Mouse (Mus musculus) megakaryocyte, adult 5-6 weeks (primary cell): ENCODE data around the gene Ptpn5. TPM values are rescaled to one million over a fixed set of nuclear protein-coding genes. Genes with fewer than 3 reads are reported as not detected.

Experiments
- ATAC-seq: 2 replicates; pipeline ENCODE4 v1.8.0; 2016; ENCODE audit warnings: mild to moderate bottlenecking, inconsistent platforms; ENCODE audit not compliant: poor library complexity, severe bottlenecking
- total RNA-seq, 2 experiments: library from RNA; stranded (forward) in 1 of 2; stranded (reverse) in 1 of 2; fragments of 153-499, 151-499 nt in 1 of 2; fragments of 221-1000, 200-1000 nt in 1 of 2; gene quantifications; 2 replicates each; pipeline versions ENCODE4 v1.2.3 to v1.2.4; 2015 to 2017

The Ptpn5 gene
- total RNA-seq, 2 experiments from 2014 or later: not detected

DNA sequence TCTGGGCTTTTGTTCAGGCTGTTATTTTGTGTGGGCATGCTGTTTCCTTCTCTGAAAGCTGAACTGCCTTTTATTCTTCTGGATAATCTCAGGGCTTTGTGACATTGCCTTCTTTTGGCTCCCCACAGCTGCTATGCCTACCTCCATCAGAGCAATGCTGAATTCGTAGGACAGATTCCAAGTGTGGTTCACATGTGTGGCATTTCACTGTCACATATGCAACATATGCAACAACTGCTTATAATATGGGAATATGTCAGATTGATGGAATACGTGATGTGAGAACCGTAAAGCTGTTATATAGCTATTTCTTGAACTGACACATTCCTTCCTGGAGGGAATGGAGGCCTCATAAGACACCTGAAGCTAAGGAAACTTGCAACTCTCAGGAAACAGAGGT, 66.5 kb downstream of the Ptpn5 start:
- ATAC-seq: no peak

- ATAC-seq: peak; percentile 31; the same call in 1 of the 2 replicates
Observed at GRCm38 (mm10) chr7:47061560-47061959, 71.9 kb downstream of the Ptpn5 start.

DNA sequence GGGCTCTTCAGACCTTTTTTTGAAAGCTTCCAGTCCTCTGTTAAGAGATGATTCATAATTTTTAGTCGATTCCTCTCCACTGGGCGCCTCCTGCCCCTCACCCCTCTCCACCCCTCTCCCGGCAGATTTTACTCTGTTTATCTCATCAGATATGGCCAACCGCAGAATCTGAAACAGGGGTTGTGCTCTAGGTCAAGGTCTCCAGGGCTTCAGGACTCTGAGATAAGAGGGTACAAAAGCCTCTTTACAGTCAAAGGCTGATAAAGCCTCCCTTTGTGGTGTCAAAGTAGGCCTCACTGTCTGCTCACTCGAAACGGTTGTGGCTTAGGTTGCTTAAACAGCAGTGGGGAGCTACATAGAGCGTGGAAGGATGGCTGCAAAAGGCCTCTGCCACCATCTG, 74.1 kb downstream of the Ptpn5 start:
- peak; percentile 15 for ATAC-seq

- ATAC-seq: peak; percentile 52
Observed at GRCm38 (mm10) chr7:47056273-47056672, 77.2 kb downstream of the Ptpn5 start.

GRCm38 (mm10) chr7:47055744-47056143, 77.7 kb downstream of the Ptpn5 start:
- peak; percentile 55 for ATAC-seq

DNA sequence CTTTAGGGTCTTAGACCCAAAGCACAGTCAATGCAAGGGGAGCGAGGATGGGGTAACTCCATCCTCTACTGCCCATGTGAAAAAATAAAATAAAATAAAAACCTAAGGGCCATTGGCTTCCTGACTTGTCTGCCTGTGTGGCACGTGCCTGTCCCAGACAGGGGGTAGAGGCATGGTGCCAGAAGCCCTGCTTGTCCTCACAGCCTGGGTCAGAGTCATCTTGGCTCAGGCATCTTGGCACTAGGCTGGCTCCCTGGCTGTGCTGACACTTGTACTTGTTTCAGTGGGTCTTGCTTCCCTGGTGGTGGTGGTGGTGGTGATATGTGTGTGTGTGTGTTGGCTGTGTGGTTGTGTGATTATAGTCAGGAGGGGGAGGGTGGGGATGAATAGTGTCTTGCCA, 78.8 kb downstream of the Ptpn5 start:
- ATAC-seq: no peak

- no peak for ATAC-seq
Observed at GRCm38 (mm10) chr7:47053287-47053686, 80.2 kb downstream of the Ptpn5 start.

DNA sequence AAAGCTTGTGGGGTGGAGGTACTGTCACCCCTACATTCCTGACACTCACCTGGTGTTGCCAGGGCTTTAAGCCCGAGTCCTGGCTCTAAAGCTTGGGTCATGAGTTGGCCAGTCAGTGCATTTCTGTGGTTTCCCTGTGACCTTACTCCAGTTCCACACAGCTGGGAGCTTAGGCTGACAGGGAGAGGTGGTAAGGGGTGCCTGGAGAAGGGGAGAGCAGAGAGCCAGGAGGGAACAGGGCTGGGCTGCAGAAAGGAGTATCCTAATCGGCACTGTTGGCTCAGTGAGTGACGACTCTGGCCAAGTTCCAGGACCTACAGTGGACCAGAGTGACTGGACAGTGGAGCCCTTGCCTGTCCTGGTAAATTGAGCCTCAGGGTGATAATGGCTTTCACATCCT, 81.2 kb downstream of the Ptpn5 start:
- no peak for ATAC-seq

DNA sequence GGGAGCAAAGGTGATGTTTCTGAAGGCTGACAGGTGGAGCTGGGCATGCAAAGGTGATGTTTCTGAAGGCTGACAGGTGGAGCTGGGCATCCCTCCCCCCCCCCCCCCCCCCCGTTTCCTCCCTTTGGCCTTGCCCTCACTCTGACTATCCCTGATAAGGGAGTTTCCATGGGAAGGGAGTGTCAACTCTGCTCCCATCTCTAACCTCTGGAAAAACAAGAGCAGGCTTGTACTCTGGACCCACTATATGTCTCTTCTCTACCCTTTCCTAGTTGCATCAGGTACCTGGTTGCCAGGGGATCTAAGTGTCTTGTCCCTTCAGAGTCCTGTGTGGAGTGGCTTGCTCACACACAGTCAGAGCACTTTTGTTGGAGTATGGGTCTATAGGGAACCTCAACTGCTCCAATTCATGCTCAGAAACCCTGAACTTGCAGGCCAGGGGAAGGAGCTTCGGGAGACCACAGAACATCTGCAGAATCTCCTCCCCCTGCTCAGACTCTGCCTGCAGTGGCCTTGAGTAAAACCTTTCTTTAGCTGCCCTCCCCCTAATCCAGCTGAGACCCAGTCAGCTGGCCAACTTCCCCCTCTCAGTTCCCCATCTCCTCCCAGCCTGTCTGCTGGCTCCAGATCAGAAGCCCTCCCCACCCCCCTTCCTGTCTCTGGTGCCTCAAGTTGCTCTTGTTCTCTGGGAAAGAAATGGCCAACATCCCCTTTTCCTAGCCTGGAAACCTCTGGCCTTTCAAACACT, 81.9 kb downstream of the Ptpn5 start:
- ATAC-seq: peak; percentile 59

GRCm38 (mm10) chr7:47050766-47051165, 82.7 kb downstream of the Ptpn5 start:
- ATAC-seq: peak; percentile 14

GRCm38 (mm10) chr7:47050366-47050765, 83.1 kb downstream of the Ptpn5 start, which contains the start of gene Tmem86a:
Tmem86a (plus strand) TSS chr7:47050601.
- ATAC-seq: peak; percentile 90

GRCm38 (mm10) chr7:47042823-47043490, 90.5 kb downstream of the Ptpn5 start:
- ATAC-seq: no peak

DNA sequence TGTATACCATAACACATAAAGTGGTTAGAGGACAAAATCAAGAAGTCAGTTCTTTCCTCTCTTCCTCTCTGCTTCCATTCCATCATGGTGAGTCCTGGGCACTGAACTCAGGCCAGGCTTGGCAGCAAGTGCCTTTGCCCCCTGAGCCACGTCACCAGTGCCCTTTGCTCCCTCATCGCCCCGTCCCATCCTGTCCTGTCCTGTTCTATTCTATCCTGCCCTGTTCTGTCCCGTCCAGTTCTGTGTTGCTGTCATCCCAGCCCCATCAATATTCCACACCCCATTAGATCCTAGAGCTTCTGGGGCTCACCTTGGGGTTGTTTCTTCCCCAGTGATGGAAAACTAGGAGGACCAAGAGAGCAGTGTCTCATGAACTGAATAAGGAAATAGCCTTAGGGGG, 91.4 kb downstream of the Ptpn5 start:
- no peak for ATAC-seq

- ATAC-seq: no peak
Observed at GRCm38 (mm10) chr7:47041706-47042105, 91.8 kb downstream of the Ptpn5 start.

- no peak for ATAC-seq
Observed at GRCm38 (mm10) chr7:47035426-47035825, 98.1 kb downstream of the Ptpn5 start.

GRCm38 (mm10) chr7:47034785-47035384, 98.6 kb downstream of the Ptpn5 start:
- ATAC-seq: peak; percentile 77

DNA sequence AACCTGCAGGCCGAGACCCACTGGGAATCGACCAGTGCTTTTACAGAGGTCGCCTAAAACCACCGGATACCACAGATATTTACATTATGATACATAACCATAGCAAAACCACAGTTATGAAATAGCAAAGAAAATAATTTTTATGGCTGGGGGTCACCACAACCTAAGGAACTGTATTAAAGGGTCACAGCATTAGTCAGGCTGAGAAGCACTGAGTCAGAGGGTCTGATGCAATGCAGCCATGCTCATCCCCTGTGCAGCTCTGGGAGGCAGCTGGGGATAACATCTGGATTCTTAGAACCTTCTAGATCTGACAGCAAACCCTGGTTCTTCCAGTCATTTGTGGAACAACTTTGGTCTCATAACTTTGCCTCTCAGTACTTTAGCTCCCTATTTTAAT, 102.1 kb downstream of the Ptpn5 start:
- ATAC-seq: no peak

- no peak for ATAC-seq
Observed at GRCm38 (mm10) chr7:47030517-47031193, 102.8 kb downstream of the Ptpn5 start.
